In the genomic region with DNA sequence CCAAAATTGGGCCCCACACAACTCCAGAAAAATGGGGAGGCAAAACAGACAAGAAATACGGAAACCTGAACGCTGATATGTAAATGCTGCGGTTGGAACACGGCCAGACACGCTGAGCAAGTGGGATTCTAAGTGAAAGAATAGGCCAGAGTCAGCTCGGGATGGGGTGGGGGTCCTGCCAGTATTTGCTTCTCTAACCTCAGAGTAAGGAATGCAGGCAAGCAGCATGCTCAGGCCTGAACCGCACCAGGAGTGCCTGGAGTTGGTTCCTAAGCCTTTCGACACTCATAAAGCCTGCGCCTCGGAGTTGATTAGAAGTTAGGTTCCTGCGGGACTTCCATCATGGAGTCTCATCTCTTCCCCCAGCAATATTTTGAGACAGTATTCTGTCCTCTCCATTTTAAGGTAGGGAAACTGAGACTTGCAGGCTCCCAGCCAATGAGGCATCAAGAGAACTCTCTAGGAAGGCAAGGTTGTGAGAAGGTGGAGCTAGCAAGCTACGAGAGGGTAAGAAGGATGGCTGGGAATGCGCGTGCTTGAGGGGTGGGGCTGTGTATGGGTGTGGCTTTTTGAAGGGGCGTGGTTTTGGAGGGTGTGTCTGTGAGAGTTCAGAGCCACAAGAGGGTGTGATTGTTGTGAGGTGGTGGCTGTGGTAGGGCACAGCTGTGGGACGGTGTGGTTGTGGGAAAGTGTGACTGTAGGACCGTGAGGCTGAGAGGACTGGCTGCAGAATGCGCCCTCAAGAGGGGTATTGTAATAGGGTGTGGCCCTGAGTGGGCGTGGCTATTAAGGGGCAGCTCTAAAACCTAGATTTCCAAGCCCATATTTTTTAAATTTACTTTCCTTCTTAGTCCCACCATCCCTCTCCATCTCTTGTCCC, we compare ENCODE assay signal across 26 mouse cellular contexts. TPM values are rescaled to one million over a fixed set of nuclear protein-coding genes. Genes with fewer than 3 reads are reported as not detected.
DNase-seq lines count a peak whose midpoint lies in the region; ATAC-seq and TF ChIP-seq lines count a peak whose summit lies in the region.
"Had no signal": no experiment of that assay in that cellular context is flagged by ENCODE, and none has a peak within 500 bp of the region (broad histone marks: within the 10 kb centered on the region; RNA-seq: fewer than 3 reads in every experiment).

No protein-coding gene starts in this region.

- TF ChIP-seq CTCF in lung, embryonic 14.5 days (IDR thresholded peaks at IDR 0.05; ENCODE audit: low read depth) = no peak
- no peak for TF ChIP-seq CTCF in lung, postnatal 0 days (IDR thresholded peaks at IDR 0.05)

- H3K4me3 ChIP-seq in lung, embryonic 14.5 days (ENCODE audit: low read depth, low read length) = no peak overlapping the region
- H3K4me3 ChIP-seq in lung, postnatal 0 days (ENCODE audit: low read depth, low read length) = no peak overlapping the region
- H3K4me3 ChIP-seq in embryonic facial prominence, embryonic 14.5 days (ENCODE audit: low read depth, low read length) = no peak overlapping the region
- H3K4me3 ChIP-seq in stomach, embryonic 14.5 days (ENCODE audit: low read depth, low read length) = no peak overlapping the region
- H3K4me3 ChIP-seq: forebrain, embryonic 12.5 days; hindbrain, embryonic 10.5 days; hindbrain, embryonic 15.5 days; liver, embryonic 12.5 days had no signal

- no peaks in the 10 kb centered on the region for H3K9me3 ChIP-seq in lung, embryonic 14.5 days (ENCODE audit: low read depth, low read length)
- no peaks in the 10 kb centered on the region for H3K9me3 ChIP-seq in lung, postnatal 0 days (ENCODE audit: low read length)
- no peaks in the 10 kb centered on the region for H3K9me3 ChIP-seq in embryonic facial prominence, embryonic 14.5 days (ENCODE audit: control insufficient read depth, low read length)
- no peaks in the 10 kb centered on the region for H3K9me3 ChIP-seq in stomach, embryonic 14.5 days (ENCODE audit: control insufficient read depth, low read depth, low read length)
- H3K9me3 ChIP-seq: forebrain, embryonic 12.5 days; hindbrain, embryonic 10.5 days; hindbrain, embryonic 15.5 days; liver, embryonic 12.5 days had no signal

- peak; percentile 49; the same call in 1 of the 2 replicates for ATAC-seq in lung, embryonic 14.5 days (ENCODE audit: insufficient read depth)
- no peak for ATAC-seq in lung, postnatal 0 days
- peak; percentile 64 for ATAC-seq in embryonic facial prominence, embryonic 14.5 days (ENCODE audit: low read depth)
- ATAC-seq in stomach, embryonic 14.5 days (ENCODE audit: insufficient number of reproducible peaks, insufficient read depth, low FRiP score, low read depth) = peak; percentile 49; the same call in 1 of the 2 replicates
- ATAC-seq: inflammation-experienced regulatory T-cells, adult 6 months; liver, embryonic 12.5 days; liver, postnatal 0 days had no signal

- no peaks in the 10 kb centered on the region for H3K27me3 ChIP-seq in lung, embryonic 14.5 days (ENCODE audit: insufficient read depth, low read length)
- H3K27me3 ChIP-seq in lung, postnatal 0 days (replicated peaks; ENCODE audit: insufficient read depth, low read length) = no peaks in the 10 kb centered on the region
- no peaks in the 10 kb centered on the region for H3K27me3 ChIP-seq in embryonic facial prominence, embryonic 14.5 days (replicated peaks; ENCODE audit: control insufficient read depth, insufficient read depth, low read length)
- H3K27me3 ChIP-seq in stomach, embryonic 14.5 days (ENCODE audit: control insufficient read depth, insufficient read depth, low read length) = no peaks in the 10 kb centered on the region
- H3K27me3 ChIP-seq: hindbrain, embryonic 15.5 days; liver, embryonic 12.5 days had no signal

- H3K36me3 ChIP-seq in lung, embryonic 14.5 days (ENCODE audit: insufficient read depth) = no peaks in the 10 kb centered on the region
- H3K36me3 ChIP-seq in lung, postnatal 0 days (ENCODE audit: insufficient read depth, low read length) = no peaks in the 10 kb centered on the region
- H3K36me3 ChIP-seq in embryonic facial prominence, embryonic 14.5 days (ENCODE audit: control insufficient read depth, insufficient read depth, low read length) = peaks cover 25% of the 10 kb centered on the region; the same call in 1 of the 2 replicates
- H3K36me3 ChIP-seq in stomach, embryonic 14.5 days (ENCODE audit: control insufficient read depth, insufficient read depth, low read length) = no peaks in the 10 kb centered on the region
- H3K36me3 ChIP-seq: forebrain, embryonic 12.5 days; hindbrain, embryonic 15.5 days; liver, embryonic 12.5 days had no signal

- no peak overlapping the region for H3K4me2 ChIP-seq in lung, embryonic 14.5 days
- no peak overlapping the region for H3K4me2 ChIP-seq in lung, postnatal 0 days (replicated peaks; ENCODE audit: low read depth, low read length)
- no peak overlapping the region for H3K4me2 ChIP-seq in embryonic facial prominence, embryonic 14.5 days (ENCODE audit: low read depth, low read length)
- H3K4me2 ChIP-seq in stomach, embryonic 14.5 days (replicated peaks; ENCODE audit: low read depth, low read length) = no peak overlapping the region
- H3K4me2 ChIP-seq: forebrain, embryonic 12.5 days; heart, embryonic 11.5 days; hindbrain, embryonic 15.5 days; liver, embryonic 12.5 days had no signal

- TF ChIP-seq EP300 in lung, postnatal 0 days (IDR thresholded peaks at IDR 0.05) = no peak

- no peak overlapping the region for H3K9ac ChIP-seq in lung, embryonic 14.5 days
- no peak overlapping the region for H3K9ac ChIP-seq in lung, postnatal 0 days (replicated peaks; ENCODE audit: low read depth)
- no peak overlapping the region for H3K9ac ChIP-seq in embryonic facial prominence, embryonic 14.5 days (ENCODE audit: low read depth, low read length)
- no peak overlapping the region for H3K9ac ChIP-seq in stomach, embryonic 14.5 days (replicated peaks; ENCODE audit: low read depth, low read length)
- H3K9ac ChIP-seq: forebrain, embryonic 12.5 days; hindbrain, embryonic 15.5 days; liver, embryonic 12.5 days; liver, postnatal 0 days had no signal

- H3K4me1 ChIP-seq in lung, embryonic 14.5 days (ENCODE audit: insufficient read depth) = no peaks in the 10 kb centered on the region
- no peaks in the 10 kb centered on the region for H3K4me1 ChIP-seq in lung, postnatal 0 days (ENCODE audit: insufficient read depth, low read depth, low read length)
- peaks cover 18% of the 10 kb centered on the region for H3K4me1 ChIP-seq in embryonic facial prominence, embryonic 14.5 days (ENCODE audit: control insufficient read depth, insufficient read depth, low read length)
- no peaks in the 10 kb centered on the region for H3K4me1 ChIP-seq in stomach, embryonic 14.5 days (ENCODE audit: control insufficient read depth, insufficient read depth, low read length)
- H3K4me1 ChIP-seq: forebrain, embryonic 12.5 days; hindbrain, embryonic 15.5 days; liver, embryonic 12.5 days had no signal

- WGBS in lung, embryonic 14.5 days = 77% methylated on average over 19 of the region's 19 CpGs
- 72% methylated on average over 19 of the region's 19 CpGs for WGBS in lung, postnatal 0 days
- 76% methylated on average over 19 of the region's 19 CpGs for WGBS in embryonic facial prominence, embryonic 14.5 days
- WGBS in stomach, embryonic 14.5 days = 78% methylated on average over 19 of the region's 19 CpGs

- DNase-seq in lung, embryonic 14.5 days = no peak
- DNase-seq in lung, postnatal 0 days (ENCODE audit: low spot score) = no peak
- peak; percentile 69 for DNase-seq in R1 (ENCODE audit: low read depth, low spot score)
- peak; percentile 63 for DNase-seq in embryonic facial prominence, embryonic 14.5 days (ENCODE audit: low spot score)
- no peak for DNase-seq in retina, postnatal 1 day
- DNase-seq in ovary, postnatal 14 days (ENCODE audit: low spot score) = no peak
- DNase-seq in frontal cortex, adult 2 months (ENCODE audit: extremely low spot score in 1 of 2, low spot score in 1 of 2) = no peak
- DNase-seq: adrenal gland, postnatal 25 days; B cell, adult 2 months; cerebellum, adult 11-12 months; cerebellum, adult 9-11 months; gastrocnemius, postnatal 25 days; heart, adult 11 months; heart, postnatal 10 days; kidney, adult 11 months; kidney, postnatal 14 days; liver, postnatal 0 days; midbrain, embryonic 14.5 days; right cerebral cortex, adult 18-20 months had no signal

- H3K27ac ChIP-seq in lung, embryonic 14.5 days (ENCODE audit: low read depth) = no peak overlapping the region
- no peak overlapping the region for H3K27ac ChIP-seq in lung, postnatal 0 days (ENCODE audit: low read length)
- H3K27ac ChIP-seq in embryonic facial prominence, embryonic 14.5 days (replicated peaks; ENCODE audit: low read depth, low read length) = peak overlapping the region; percentile 68
- no peak overlapping the region for H3K27ac ChIP-seq in stomach, embryonic 14.5 days (ENCODE audit: low read length)
- H3K27ac ChIP-seq: forebrain, embryonic 12.5 days; hindbrain, embryonic 10.5 days; hindbrain, embryonic 15.5 days; liver, embryonic 12.5 days had no signal

RNA-seq across cellular contexts. Expression of a gene that starts 36.4 kb away (rescaled TPM):
- 9.0 and 11.7 TPM in 2 replicates for polyA plus RNA-seq in lung, embryonic 14.5 days (2014; fragmentation: Nextera tagmentation; extraction: Ambion mirVana)
- 1.6 and 2.2 TPM in 2 replicates for polyA plus RNA-seq in lung, postnatal 0 days (2015; fragmentation: Nextera tagmentation; extraction: Ambion mirVana)
- 92.5 and 125 TPM in 2 replicates for polyA plus RNA-seq in embryonic facial prominence, embryonic 14.5 days (2014; fragmentation: Nextera tagmentation; extraction: Ambion mirVana)
- polyA plus RNA-seq in stomach, embryonic 14.5 days (2014; fragmentation: Nextera tagmentation; extraction: Ambion mirVana) = 11.7 and 12.2 TPM in 2 replicates
- polyA plus RNA-seq in frontal cortex, adult 2 months (2012; rRNA removed) = 11.3 and 11.6 TPM in 2 replicates
- polyA plus RNA-seq: inflammation-experienced regulatory T-cells, adult 6 months; liver, postnatal 0 days had no signal

Comparison
In these comparisons a context has a peak if more than half of its experiments do, and no peak if none do; other contexts are left out.
1. DNase-seq: peak in R1 (single experiment) and embryonic facial prominence, embryonic 14.5 days (single experiment); none in lung, embryonic 14.5 days (single experiment), lung, postnatal 0 days (single experiment), retina, postnatal 1 day (single experiment), ovary, postnatal 14 days (single experiment) and frontal cortex, adult 2 months (0 of 2).